Mouse (Mus musculus) MEL (cell line): ENCODE results near the gene Pkd2l1. TPM values are rescaled to one million over a fixed set of nuclear protein-coding genes. Genes with fewer than 3 reads are reported as not detected.

Experiments
- DNase-seq: peaks from one replicate; pipeline ENCODE4 v3.0.0; 2011; ENCODE audit warnings: low read depth, low spot score
- H3K27ac ChIP-seq: 2 replicates; pipeline ENCODE4 v1.5.1; 2012; ENCODE audit warnings: low read depth, mild to moderate bottlenecking, control low read depth, low read length, moderate library complexity; ENCODE audit not compliant: control insufficient read depth
- H3K27me3 ChIP-seq, 2 experiments: fragments of 150-350 bp in 1 of 2; sonication (generic) in 1 of 2; 2 replicates each; pipeline ENCODE4 v1.6.1; 2012; ENCODE audit warnings: low read length in 2 of 2, mild to moderate bottlenecking in 2 of 2, improper control_type of control experiment in 1 of 2, moderate library complexity in 1 of 2; ENCODE audit not compliant: insufficient read depth in 2 of 2, control insufficient read depth in 1 of 2
- H3K36me3 ChIP-seq, 2 experiments: 2 replicates each; pipeline ENCODE4 v1.6.1; 2012 to 2014; ENCODE audit warnings: low read length in 2 of 2, improper control_type of control experiment in 1 of 2, inconsistent platforms in 1 of 2, mild to moderate bottlenecking in 1 of 2; ENCODE audit not compliant: insufficient read depth in 2 of 2, control insufficient read depth in 1 of 2
- H3K4me1 ChIP-seq, 2 experiments: fragments of 150-350 bp in 1 of 2; sonication (generic) in 1 of 2; 2 replicates each; pipeline ENCODE4 v1.6.1; 2012; ENCODE audit warnings: low read length in 2 of 2, improper control_type of control experiment in 1 of 2, mild to moderate bottlenecking in 1 of 2; ENCODE audit not compliant: insufficient read depth in 2 of 2, control insufficient read depth in 1 of 2
- H3K4me3 ChIP-seq, 2 experiments: fragments of 150-350 bp in 1 of 2; sonication (generic) in 1 of 2; 2 replicates each; pipeline ENCODE4 v1.5.1; 2012; ENCODE audit warnings: low read depth in 2 of 2, low read length in 2 of 2, mild to moderate bottlenecking in 2 of 2, moderate library complexity in 2 of 2, control low read depth in 1 of 2, improper control_type of control experiment in 1 of 2; ENCODE audit not compliant: control insufficient read depth in 1 of 2, insufficient read depth in 1 of 2
- H3K79me2 ChIP-seq: 2 replicates; pipeline ENCODE4 v1.6.1; 2012; ENCODE audit warnings: mild to moderate bottlenecking, low read length, moderate library complexity; ENCODE audit not compliant: control insufficient read depth, poor library complexity, insufficient read depth
- H3K9ac ChIP-seq: 2 replicates; pipeline ENCODE4 v1.6.1; 2012; ENCODE audit warnings: low read depth, mild to moderate bottlenecking, control low read depth, low read length, moderate library complexity; ENCODE audit not compliant: control insufficient read depth, poor library complexity, severe bottlenecking
- H3K9me3 ChIP-seq: fragments of 150-350 bp; sonication (generic); replicated peaks from 2 replicates; pipeline ENCODE4 v1.6.1; 2012; ENCODE audit warnings: mild to moderate bottlenecking, low read length, improper control_type of control experiment, moderate library complexity; ENCODE audit not compliant: insufficient read depth
- E2F4 ChIP-seq: IDR thresholded peaks from 2 replicates; pipeline ENCODE4 v1.6.1; 2011; ENCODE audit warnings: low read depth, low read length, improper control_type of control experiment, borderline replicate concordance
- ELF1 ChIP-seq: IDR thresholded peaks from 2 replicates; pipeline ENCODE4 v1.6.1; 2014; ENCODE audit warnings: low read depth, mild to moderate bottlenecking, inconsistent platforms, low read length, improper control_type of control experiment, moderate library complexity
- EP300 ChIP-seq, 2 experiments: IDR thresholded peaks; 2 replicates each; pipeline ENCODE4 v1.6.1; 2011; ENCODE audit warnings: improper control_type of control experiment in 2 of 2, low read length in 2 of 2, low read depth in 1 of 2, mild to moderate bottlenecking in 1 of 2
- ETS1 ChIP-seq: IDR thresholded peaks from 2 replicates; pipeline ENCODE4 v1.6.1; 2012; ENCODE audit warnings: low read depth, mild to moderate bottlenecking, inconsistent platforms, low read length, improper control_type of control experiment, moderate library complexity
- GABPA ChIP-seq: IDR thresholded peaks from 2 replicates; pipeline ENCODE4 v1.6.1; 2012; ENCODE audit warnings: low read depth, mild to moderate bottlenecking, inconsistent platforms, low read length, improper control_type of control experiment, moderate library complexity
- HCFC1 ChIP-seq: IDR thresholded peaks from 2 replicates; pipeline ENCODE4 v1.6.1; 2012; ENCODE audit warnings: low read depth, mild to moderate bottlenecking, inconsistent platforms, low read length, improper control_type of control experiment, moderate library complexity
- MAX ChIP-seq: IDR thresholded peaks from 2 replicates; pipeline ENCODE4 v1.6.1; 2011; ENCODE audit warnings: low read length, improper control_type of control experiment
- MXI1 ChIP-seq: IDR thresholded peaks from 2 replicates; pipeline ENCODE4 v1.6.1; 2011; ENCODE audit warnings: mild to moderate bottlenecking, low read depth, low read length, improper control_type of control experiment
- NELFE ChIP-seq: IDR thresholded peaks from 2 replicates; pipeline ENCODE4 v1.6.1; 2011; ENCODE audit warnings: low read depth, low read length, improper control_type of control experiment
- POLR2AphosphoS2 ChIP-seq: IDR thresholded peaks from 2 replicates; pipeline ENCODE4 v1.6.1; 2011; ENCODE audit warnings: low read length, improper control_type of control experiment
- RAD21 ChIP-seq: IDR thresholded peaks from 2 replicates; pipeline ENCODE4 v1.6.1; 2011; ENCODE audit warnings: mild to moderate bottlenecking, low read depth, low read length, improper control_type of control experiment
- RCOR1 ChIP-seq: IDR thresholded peaks from 2 replicates; pipeline ENCODE4 v1.6.1; 2012; ENCODE audit warnings: low read depth, mild to moderate bottlenecking, inconsistent platforms, low read length, improper control_type of control experiment
- SMC3 ChIP-seq: IDR thresholded peaks from 2 replicates; pipeline ENCODE4 v1.6.1; 2011; ENCODE audit warnings: low read depth, low read length, improper control_type of control experiment
- TCF12 ChIP-seq: IDR thresholded peaks from 2 replicates; pipeline ENCODE4 v1.6.1; 2014; ENCODE audit warnings: low read depth, mild to moderate bottlenecking, inconsistent platforms, low read length, improper control_type of control experiment, moderate library complexity
- UBTF ChIP-seq: IDR thresholded peaks from 2 replicates; pipeline ENCODE4 v1.6.1; 2012; ENCODE audit warnings: low read depth, mild to moderate bottlenecking, inconsistent platforms, low read length, improper control_type of control experiment, moderate library complexity, borderline replicate concordance; ENCODE audit not compliant: insufficient read depth
- USF1 ChIP-seq: IDR thresholded peaks from 2 replicates; pipeline ENCODE4 v1.6.1; 2014; ENCODE audit warnings: low read depth, mild to moderate bottlenecking, inconsistent platforms, low read length, improper control_type of control experiment, moderate library complexity
- USF2 ChIP-seq, 2 experiments: IDR thresholded peaks; 2 replicates each; pipeline ENCODE4 v1.6.1; 2011 to 2012; ENCODE audit warnings: improper control_type of control experiment in 2 of 2, low read length in 2 of 2, borderline replicate concordance in 1 of 2, inconsistent platforms in 1 of 2, low read depth in 1 of 2, mild to moderate bottlenecking in 1 of 2; ENCODE audit not compliant: insufficient read depth in 1 of 2
- ZC3H11A ChIP-seq: IDR thresholded peaks from 2 replicates; pipeline ENCODE4 v1.6.1; 2012; ENCODE audit warnings: low read depth, mild to moderate bottlenecking, inconsistent platforms, low read length, improper control_type of control experiment
- ZKSCAN1 ChIP-seq: IDR thresholded peaks from 2 replicates; pipeline ENCODE4 v1.6.1; 2012; ENCODE audit warnings: low read depth, mild to moderate bottlenecking, inconsistent platforms, low read length, improper control_type of control experiment, moderate library complexity
- polyA plus RNA-seq, 2 experiments: library from polyadenylated mRNA; stranded (reverse) in 1 of 2; unstranded in 1 of 2; fragments of >175 nt in 1 of 2; fragments of >200 nt in 1 of 2; gene quantifications; 2 replicates each; pipeline versions ENCODE4 v1.2.1 to v1.2.4; 2012; ENCODE audit warnings: low replicate concordance in 2 of 2, low read depth in 1 of 2; ENCODE audit not compliant: insufficient read length in 2 of 2, insufficient read depth in 1 of 2, missing spikeins in 1 of 2
- total RNA-seq: library from RNA; depleted of rRNA; stranded (reverse); fragments of 300-350 nt; gene quantifications from 2 replicates; pipeline ENCODE4 v1.2.3, GENCODE M21; 2012

The Pkd2l1 gene
- total and polyA plus RNA-seq, 3 experiments: not detected

DNA sequence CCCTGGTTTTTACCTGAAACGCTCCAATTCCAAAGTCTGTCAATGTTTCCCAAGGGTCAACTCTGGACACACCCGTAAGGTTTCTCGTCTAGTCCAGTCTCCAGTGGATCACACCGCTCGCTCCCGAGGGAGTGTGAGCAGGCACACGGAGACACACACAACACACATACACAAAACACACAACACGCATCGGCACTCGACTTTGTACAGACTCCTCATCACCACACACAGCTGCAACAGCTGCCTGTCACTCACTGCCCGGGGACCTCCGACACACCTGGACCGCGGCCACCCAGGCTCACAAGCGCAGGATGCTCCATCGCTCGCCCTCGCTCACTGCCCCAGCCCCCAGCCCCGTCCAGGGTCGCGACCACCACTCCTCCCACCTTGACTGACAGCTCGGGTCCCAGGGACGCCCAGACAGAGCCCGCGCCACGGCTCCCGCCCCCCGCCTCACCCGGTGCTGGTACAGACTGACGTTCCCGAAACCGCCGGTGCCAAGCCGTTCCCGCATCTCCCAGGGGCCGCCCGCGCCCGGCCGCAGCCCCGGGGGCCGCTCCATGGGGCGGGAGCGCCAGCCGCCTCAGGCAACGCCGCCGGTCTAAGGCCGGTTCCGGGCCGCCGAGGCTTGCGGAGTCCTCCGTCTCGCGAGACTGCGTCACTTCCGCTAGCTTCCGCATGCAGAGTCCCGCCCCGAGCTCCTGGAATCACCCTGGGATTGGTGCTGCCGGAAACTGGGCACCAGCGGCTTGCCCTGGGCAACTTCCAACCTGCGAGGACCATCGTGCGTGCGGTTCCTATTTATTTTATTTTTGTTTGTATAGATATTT lies 85.2 kb downstream of the Pkd2l1 start, which contains the start of gene Chuk (continued):
- TF ChIP-seq RAD21 (no peak), ZC3H11A (no peak), ETS1 (no peak), POLR2AphosphoS2 (peak; percentile 97), ELF1 (peak; percentile 94), ZKSCAN1 (no peak), E2F4 (no peak), SMC3 (no peak), USF2 (IDR thresholded peaks at IDR 0.05; ENCODE audit: borderline replicate concordance in 1 of 2, insufficient read depth in 1 of 2, low read depth in 1 of 2, low read length in 2 of 2) (no peak), RCOR1 (no peak), GABPA (no peak), TCF12 (peak; percentile 49), HCFC1 (peak; percentile 89), MAX (peak; percentile 81)

DNA sequence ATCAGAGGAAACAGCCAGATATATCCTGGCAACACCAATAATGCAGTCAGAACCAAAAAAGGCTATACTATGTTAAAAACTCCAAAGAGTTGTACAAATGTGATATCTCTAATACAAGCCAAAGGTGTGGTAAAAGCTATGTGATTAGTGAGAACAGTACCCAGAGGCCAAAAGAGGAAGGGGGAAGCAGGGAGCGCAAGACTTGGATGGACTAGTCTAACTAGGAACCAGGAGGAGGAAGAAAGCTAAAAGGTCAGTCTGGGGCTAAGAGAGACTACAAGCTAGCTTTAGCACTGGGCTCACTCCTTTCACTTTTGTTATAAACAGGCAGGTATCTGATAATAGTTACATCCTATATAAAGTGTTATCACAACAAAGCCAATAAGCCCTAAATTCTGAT lies 87.8 kb downstream of the Pkd2l1 start:
- 0 out of 4 replicates have a peak overlapping the region, but pooled peaks of 1 of the 2 experiments have one; percentile 12 for H3K4me3 ChIP-seq
- no peak overlapping the region for H3K9ac ChIP-seq
- peaks cover 32% of the 10 kb centered on the region for H3K79me2 ChIP-seq
- DNase-seq: peak; percentile 63
- TF ChIP-seq EP300 (IDR thresholded peaks at IDR 0.05; ENCODE audit: low read depth in 1 of 2, low read length in 2 of 2) (peak in 1 of 2 experiments; percentile 7; a peak in 2 of 4 replicates), NELFE (no peak), UBTF (no peak), MXI1 (no peak), USF1 (no peak)
- peaks cover 14 to 17% of the 10 kb centered on the region in 2 experiments for H3K4me1 ChIP-seq
- H3K27me3 ChIP-seq: no peaks in the 10 kb centered on the region
- no peaks in the 10 kb centered on the region for H3K9me3 ChIP-seq
- peaks cover 26 to 32% of the 10 kb centered on the region in 2 experiments for H3K36me3 ChIP-seq
- no peak overlapping the region for H3K27ac ChIP-seq
